Mouse (Mus musculus) layer of hippocampus, postnatal 14 days (tissue): ENCODE measurements around the gene Fancc. TPM values are rescaled to one million over a fixed set of nuclear protein-coding genes. Genes with fewer than 3 reads are reported as not detected.

Experiments used
- DNase-seq, 2 experiments: peaks; one replicate each; pipeline ENCODE4 v3.0.0; 2021 to 2022; ENCODE audit warnings: low spot score in 2 of 2, mixed read lengths in 1 of 2
- total RNA-seq, 2 experiments: library from RNA; stranded (reverse); gene quantifications; 2 replicates each; pipeline ENCODE4 v1.2.3; 2021

Fancc gene
- total RNA-seq, 2 experiments from 2014 or later: 7.1 to 7.7 TPM

DNA sequence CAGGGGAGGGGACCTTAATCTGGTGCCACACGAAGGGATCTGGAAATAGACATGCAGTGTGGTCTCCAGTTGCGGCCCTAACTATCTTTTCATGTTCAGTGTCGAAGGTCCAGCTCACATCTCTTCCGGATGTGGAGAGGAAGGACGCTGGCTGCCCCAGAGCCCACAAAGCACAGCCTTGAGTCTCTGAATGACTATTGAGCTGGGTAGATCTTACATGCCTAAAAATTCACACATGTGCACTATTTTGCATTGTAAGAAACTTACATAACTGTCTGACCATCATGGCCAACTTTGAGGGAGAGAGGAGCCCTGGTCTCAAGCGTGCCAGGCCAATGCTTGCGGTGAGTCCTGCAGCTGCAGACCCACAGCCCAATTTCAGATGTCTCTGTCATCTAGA is 247.9 kb downstream of the Fancc start:
- DNase-seq: no peak

DNA sequence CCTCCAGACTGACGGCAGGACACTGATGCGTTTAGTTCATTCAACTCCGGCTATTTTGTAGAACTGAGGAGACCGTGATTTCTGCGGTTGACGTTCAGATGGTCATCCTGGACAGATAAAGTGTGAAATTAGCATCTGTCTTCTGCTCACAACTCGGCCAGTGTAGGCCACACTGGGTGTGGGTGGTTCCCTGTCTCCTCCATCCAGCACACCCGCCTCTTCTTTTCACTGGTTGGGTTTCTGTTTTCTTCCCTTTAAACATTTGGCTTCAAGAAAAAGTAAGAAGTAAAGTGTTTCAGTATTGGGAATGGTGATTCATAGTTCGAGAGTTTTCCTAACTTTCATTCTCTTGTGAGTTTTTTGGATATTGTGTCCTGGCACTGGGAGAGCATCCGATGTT is 248.8 kb downstream of the Fancc start:
- DNase-seq: no peak

DNA sequence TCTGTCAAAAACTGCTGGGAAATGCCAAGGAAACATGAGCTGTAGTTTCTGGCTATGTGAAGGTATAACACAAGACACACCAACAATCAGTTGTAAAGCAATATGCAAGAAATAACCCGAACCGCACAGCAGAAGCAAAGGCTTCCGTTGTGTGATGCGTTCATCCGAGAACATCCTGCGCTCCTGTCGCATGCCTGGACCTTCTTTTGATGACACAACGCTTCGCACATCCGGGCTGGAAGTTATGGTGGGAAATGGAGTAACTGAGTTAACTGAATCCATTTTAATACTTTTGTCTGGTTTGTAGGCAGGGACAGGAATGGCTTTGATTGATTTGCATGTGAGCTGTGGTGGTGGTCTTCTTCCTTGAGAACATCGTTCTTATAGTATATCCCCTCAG is 249.4 kb downstream of the Fancc start:
- no peak for DNase-seq

DNA sequence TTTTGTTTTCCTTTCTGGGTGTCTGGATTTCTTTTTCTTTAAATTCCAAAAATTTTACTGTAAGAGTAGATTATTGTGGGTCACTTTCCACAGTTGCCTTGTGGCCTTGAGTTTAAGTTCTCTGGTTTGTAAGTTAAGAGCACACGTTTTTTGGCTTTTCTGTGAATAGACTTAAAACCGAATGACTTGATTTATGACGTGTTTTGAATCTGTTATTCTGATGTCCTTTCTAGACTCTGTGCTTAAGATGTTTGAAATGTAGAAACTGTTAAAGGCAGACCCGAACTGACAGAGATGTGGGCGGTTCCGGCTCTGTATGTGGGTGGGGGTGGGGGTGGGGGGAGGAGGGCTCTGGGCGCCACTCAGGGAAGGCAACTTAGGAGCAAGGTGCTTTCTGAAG is 250.0 kb downstream of the Fancc start:
- no peak for DNase-seq

DNA sequence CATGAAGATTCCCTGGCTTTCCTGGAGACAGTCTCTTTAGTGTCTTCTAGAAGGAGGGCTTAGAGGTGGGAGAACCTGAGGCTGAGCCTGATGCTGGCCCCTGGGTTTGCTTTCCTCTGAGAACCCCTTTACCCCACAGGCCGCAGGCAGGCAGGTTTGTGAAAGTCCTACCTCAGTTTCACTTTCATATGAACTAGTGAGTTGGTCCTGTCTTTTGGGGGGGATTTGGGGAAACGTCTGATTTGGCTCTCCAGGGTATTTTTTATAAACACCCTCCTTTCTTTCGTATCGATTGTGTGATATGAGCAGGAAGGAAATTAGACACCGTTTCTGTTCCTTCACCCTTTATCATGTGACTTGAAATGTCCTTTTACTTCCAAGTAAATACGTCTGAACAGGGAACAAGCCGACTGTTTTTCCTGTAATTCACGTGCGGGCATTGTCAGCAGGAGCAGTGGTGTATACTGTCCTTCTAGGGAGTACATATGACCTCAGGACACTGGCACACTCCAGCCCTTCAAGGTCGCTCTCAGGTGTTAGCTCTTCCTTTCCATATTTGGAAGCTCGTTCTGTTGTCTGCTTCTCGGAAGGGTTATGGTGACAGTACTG is 250.6 kb downstream of the Fancc start:
- DNase-seq: no peak

DNA sequence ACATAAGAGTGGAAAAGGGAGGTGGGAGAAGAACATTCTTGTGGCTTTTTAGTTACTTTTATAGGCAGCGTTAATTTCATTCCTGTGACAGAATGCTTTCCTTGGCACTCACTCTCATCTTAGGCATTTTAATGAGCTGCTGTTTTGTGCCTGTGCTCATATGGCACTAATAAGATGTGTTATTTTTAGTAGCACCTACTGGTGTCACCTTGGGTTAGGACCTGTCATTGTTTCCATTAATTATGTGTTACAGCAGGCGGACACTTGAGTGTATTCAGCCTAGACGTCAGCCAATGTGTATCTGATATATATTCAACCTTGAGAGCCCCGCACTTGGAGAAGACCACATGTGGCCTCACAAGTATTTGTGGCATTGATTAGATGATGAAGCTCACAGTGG is 251.3 kb downstream of the Fancc start:
- DNase-seq: no peak

DNA sequence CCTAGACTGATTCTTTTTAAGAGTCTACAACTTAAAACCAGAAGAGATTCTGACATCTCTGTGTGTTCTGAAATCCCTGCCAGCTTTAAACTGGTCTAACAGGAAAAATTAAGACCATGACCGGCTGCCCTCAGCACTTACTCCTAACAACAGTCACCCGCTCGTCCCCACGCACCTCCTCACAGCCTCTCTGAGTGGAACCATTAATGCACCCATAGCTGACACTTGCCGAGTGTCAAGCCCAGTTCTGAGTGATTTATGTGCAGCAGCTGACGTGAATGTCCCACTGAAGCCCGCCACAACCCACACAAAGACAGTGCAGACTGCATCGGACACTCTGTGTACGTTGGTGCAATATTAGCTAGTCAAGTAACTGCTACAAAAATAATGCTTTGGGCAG is 251.9 kb downstream of the Fancc start:
- no peak for DNase-seq

DNA sequence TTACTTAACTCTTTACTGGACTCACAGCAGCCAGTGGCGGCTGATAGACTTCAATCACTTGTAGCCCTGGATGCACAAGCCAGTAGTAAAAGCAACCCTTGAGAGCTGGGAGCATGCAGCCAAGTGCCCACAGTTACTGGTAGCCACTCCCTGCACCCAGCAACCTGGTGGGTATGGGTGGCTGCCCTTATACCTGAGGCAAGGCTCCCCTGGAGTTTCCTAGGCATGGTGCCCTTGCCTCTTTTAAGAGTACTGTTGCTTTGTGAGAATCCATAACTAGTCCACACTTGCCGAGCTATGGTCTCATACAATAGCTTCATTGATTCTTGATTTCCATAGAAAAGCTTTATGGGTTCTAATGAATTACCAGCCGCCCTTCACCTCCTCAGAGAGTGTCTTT is 252.7 kb downstream of the Fancc start:
- no peak for DNase-seq

DNA sequence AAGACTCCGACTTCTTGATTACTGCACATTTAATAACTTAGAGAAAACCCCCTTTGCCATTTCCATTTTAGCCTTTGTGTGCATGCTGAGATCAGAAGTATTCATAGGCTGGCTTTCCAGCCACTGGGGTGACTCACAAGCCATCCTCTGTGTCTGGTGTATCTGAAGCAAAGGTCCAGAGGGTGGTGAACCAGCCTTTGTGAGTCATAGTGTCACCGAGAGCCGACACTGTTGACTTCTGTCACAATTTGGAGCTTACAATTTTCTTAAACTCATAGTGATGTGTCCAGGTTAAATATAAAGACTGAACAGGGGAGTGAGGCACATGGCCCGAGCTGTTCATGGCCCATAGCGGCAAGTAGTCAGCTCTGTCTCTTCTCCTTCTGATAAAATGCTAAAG is 253.5 kb downstream of the Fancc start:
- DNase-seq: no peak

DNA sequence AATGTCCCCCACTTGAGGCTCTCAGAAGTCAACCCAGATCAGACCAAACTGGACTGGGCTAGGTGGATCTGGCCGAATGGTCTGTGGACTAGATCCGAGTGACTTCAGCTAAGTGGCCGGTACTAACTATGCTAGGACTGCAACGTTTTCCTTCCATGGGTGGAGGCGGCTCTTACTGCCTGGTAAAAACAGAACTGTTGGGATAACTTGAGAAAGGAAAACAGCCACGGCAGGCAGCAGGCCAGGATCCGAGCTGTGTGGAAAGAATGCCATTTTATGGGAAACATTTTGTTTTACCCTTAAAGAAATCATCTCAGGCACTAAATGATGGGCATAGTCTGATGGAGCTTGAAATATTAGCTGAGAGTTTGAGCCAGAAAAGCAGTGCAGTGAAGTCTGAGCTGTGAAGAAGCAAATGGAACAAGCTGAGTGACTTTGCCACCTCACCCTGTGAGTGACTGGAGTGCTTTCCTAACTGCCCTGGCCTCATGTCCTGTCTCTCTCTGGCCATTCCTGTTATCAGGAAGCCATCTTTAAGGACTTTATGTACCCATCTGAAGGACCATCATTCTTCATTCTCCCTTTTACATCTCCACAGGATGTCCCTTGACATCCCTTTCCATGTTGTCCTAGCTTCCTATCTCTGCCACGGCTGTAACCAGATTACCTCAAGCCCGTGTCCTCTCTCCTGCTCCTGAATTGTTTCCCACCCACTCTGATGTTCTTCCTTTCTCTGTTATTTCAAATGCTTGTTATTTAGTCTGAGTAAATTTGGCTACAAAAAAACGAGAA is 254.5 kb downstream of the Fancc start:
- DNase-seq: no peak

DNA sequence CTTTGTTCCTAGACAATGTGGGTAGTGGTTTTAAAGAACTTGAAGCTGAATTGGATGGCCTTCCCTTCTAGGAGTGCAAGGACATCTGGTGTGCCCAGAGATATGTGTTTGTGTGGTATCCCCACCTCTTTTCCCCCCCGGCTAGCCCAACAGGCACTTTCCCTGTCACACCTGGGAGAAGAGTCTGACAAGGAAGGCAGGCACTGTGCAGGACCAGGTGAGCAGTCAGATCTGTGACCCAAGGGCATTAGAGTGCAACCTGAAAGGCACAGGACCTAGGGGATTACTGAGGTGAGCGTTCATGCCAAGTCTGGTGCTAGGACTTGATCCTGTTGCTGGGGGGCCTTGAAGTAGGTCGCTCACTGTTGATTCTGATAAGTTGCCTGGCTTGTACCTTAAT is 255.4 kb downstream of the Fancc start:
- no peak for DNase-seq

DNA sequence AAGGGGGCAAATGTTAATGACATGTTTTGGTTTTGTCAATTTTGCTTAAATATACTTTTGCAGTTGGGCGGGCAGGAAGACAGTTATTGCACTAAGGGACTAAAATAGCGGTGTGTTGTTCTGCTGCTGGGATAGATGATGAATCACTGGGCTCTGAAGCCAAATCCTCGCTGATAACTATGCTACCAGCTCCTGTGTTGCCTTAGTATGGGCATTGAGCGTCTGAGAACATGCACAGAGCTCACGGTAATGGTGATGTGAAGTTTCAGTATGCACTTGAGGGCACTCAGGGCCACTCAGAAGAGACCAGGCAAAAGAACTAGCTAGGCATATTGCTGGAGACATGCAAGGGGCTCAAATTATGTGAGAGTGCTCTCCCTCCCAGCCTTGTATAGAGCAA is 256.2 kb downstream of the Fancc start:
- no peak for DNase-seq

DNA sequence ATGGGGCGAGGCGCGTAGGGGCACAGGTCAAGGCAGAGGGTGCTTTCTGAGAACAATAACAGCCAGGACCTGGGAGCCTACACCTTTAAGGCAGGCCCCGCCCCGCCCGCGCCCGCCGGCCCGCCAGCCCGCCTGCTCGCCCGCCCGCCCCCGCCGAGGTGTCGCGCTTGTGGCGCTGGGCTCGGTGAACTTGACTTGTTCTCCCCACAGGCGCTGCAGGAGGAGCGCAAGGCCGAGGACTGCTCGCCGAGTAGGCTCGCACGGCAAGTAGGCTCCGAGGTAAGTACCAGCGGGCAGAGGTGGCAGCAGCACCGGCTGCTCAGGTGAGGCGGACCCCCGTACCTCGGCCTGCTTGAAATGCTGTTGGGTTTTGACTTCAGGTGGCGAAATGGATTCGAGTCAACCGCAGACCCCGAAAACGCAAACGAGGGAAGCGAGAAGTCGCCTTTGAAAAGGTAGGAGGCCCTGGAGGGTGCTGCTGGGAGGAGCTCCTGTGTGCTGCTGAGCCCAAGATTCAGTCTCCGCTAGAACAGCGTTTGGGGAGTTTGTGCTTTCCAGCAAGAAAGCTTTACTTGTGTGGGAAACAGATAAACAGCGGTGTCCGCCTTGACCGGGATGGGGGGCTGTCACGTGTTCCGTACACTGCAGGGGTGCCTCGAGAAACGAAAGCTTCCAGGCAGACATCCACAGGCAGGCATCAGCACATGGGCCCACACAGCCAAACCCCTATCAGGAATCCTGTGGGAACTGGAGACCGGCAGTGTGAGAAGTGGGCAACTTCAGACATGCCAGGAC is 257.0 kb downstream of the Fancc start:
- peak; percentile 54 to 67 for DNase-seq

DNA sequence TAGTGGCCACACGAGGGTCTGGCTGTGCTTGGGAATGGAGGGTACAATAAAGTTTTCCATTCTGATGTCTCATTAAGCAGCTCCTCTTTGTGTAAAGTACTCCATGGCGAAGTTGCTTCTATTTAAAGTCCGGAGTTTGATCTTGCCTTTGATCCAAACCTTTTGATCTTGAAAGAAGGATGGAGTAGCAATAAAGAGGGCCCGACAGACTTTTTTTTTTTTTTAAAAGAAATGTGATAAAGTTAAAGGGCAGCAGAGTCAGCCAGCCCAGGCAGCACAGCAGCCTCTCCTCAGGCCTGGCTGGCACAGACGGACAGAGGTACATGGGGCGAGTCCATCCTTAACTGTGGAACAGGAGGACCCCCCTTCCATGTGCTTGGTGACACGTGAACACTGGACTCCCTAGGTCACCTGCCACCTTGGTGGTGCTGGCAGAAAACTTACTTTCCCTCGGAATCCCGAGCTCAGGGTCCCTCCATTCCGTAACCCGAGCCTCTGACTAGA is 257.7 kb downstream of the Fancc start:
- DNase-seq: no peak

DNA sequence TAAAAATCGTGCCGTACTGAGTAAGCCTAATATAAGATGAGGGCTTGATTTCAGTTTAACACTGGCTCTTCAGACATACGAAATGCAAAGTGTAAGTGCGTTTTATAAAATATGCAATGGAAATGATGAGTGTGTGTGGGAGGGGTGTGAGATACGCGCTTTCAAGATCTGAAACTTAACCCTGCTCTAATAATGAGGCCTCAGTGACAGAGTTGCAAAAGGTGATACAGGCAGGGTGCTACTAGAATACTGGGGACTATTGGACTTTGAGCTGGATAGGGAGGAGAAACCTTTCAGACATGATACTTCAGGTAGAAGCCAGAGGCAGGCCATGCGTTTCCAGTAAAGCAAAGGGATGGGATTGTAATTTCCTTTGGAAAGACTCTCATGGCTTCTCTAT is 259.0 kb downstream of the Fancc start:
- DNase-seq: no peak

DNA sequence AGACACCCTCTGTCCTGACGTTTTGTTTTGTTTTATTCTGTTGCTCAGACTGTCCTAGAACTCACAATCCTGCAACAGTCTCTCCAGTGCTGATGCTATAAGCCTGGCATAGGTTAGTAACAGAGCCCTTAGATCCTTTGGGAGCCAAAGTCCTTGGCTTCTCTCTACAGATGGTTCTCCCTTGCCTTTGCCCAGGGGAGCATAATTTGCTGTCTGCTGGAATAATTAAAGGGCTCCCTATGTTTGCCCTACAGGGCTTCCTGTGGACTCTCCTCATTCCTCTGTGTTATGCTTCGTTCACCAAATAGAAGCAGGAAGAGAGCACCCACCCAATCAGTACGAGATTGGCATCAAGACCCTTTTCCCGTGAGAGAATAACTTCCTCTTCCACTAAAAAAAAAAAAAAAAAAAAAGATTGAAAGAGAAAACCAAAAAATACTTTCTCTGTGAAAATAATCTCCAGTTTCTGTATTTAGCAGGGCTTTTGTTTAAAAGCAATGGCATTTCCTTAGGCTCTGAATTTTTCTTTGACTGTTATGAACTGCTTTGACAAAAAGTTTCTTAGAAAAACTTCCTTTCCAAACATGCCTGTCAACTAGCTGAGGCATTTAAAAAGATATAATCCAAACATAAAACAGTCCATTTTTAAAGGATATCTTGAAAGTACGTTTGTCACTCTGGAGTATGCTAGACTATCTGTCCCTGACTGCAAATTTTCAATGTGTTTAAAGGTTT is 260.8 kb downstream of the Fancc start:
- DNase-seq: no peak

DNA sequence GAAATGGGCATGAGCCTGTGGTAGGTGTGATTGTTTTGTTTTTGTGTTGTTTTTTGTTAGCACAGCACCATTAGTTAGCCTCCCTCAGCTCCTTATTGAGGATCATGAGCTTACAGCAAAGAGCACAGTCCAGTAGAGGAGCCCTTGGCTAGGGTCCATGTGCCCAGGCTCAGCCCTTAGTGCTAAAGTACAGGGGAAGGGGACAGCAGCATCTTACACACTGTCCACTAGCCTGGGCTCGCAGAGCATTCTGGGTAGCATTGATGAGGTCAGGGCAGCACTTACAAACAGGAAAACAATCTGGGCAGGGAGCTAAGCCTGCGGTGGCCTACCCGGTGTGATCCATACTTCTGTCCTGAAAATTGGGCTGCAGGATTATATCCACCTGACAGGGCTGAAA is 261.5 kb downstream of the Fancc start:
- no peak for DNase-seq
